Mouse (Mus musculus) central nervous system, embryonic 11.5 days (tissue): ENCODE measurements around the gene Bloc1s5. TPM values are rescaled to one million over a fixed set of nuclear protein-coding genes. Genes with fewer than 3 reads are reported as not detected.

Experiments used
- polyA plus RNA-seq: library from polyadenylated mRNA; depleted of rRNA; stranded (reverse); fragments of >200 nt; gene quantifications from 2 replicates; pipeline ENCODE4 v1.2.3, GENCODE M21; 2012; rRNA removed

Gene Bloc1s5
- 8.9 and 14.4 TPM in 2 replicates for polyA plus RNA-seq

GRCm38 (mm10) chr13:38634800-38635269 lies at the start of gene Bloc1s5:
Gene Bloc1s5 (minus strand): TSS chr13:38635109.

GRCm38 (mm10) chr13:38658528-38659280 lies 23.8 kb upstream of the Bloc1s5 start, which contains the start of gene Eef1e1:
Gene Eef1e1 (minus strand): TSS chr13:38659058.

Other genes with a start within 250 kb of the Bloc1s5 start
- 65.5 and 88.2 TPM in 2 replicates for gene Txndc5, start 106.3 kb downstream of the Bloc1s5 start, polyA plus RNA-seq
- 35.9 and 42.9 TPM in 2 replicates for gene Eef1e1, start 23.9 kb upstream of the Bloc1s5 start, polyA plus RNA-seq